Mouse (Mus musculus) bone marrow macrophage, adult 2 months (primary cell): ENCODE data around the gene Nek10.

Experiments used
- CTCF ChIP-seq: IDR thresholded peaks from 2 replicates; pipeline ENCODE4 v1.5.1; 2012; ENCODE audit warnings: low read depth, mild to moderate bottlenecking, low read length, moderate library complexity
- POLR2A ChIP-seq: IDR thresholded peaks from 2 replicates; pipeline ENCODE4 v1.6.1; 2012; ENCODE audit warnings: mild to moderate bottlenecking, low read depth, low read length, borderline replicate concordance

GRCm38 (mm10) chr14:14894776-14895175 lies 91.6 kb downstream of the Nek10 start:
- TF ChIP-seq CTCF: no peak
- no peak for TF ChIP-seq POLR2A
